Mouse (Mus musculus) forebrain, embryonic 11.5 days (tissue): ENCODE measurements at regions not wholly inside any gene's neighbourhood (a gene's known extent, or its start where the extent isn't known, plus 50 kb on each side); places are given as distances from the start of the nearest gene placed in this dataset.
A peak's percentile ranks its signal among the peaks of the same experiment; 100 is the strongest.
"Not testable (repeated sequence)": the region's sequence is repeated elsewhere in the genome, so short reads cannot be mapped to it uniquely, and the experiment has no call there.

ENCODE experiments used
- ATAC-seq: fragments of 200-750 bp; cut with Nextera tagmentation; replicated peaks from 2 replicates; pipeline ENCODE4 v1.8.0; 2017; ENCODE audit warnings: moderate TSS enrichment; ENCODE audit not compliant: low FRiP score
- DNase-seq: peaks from one replicate; pipeline ENCODE4 v3.0.0-alpha.2; 2017; ENCODE audit warnings: low spot score
- H3K27ac ChIP-seq: fragments of 300-500 bp; sonication (generic); 2 replicates; pipeline ENCODE4 v1.5.1; 2014; ENCODE audit warnings: low read depth, low read length
- H3K27me3 ChIP-seq: fragments of 300-500 bp; sonication (generic); 2 replicates; pipeline ENCODE4 v1.6.1; 2014; ENCODE audit warnings: mild to moderate bottlenecking, low read length, mixed read lengths; ENCODE audit not compliant: control insufficient read depth, insufficient read depth
- H3K36me3 ChIP-seq: fragments of 300-500 bp; sonication (generic); 2 replicates; pipeline ENCODE4 v1.6.1; 2014; ENCODE audit warnings: mild to moderate bottlenecking, low read length, moderate library complexity, mixed read lengths; ENCODE audit not compliant: control insufficient read depth, insufficient read depth
- H3K4me1 ChIP-seq: fragments of 300-500 bp; sonication (generic); replicated peaks from 2 replicates; pipeline ENCODE4 v1.6.1; 2014; ENCODE audit warnings: low read length, mixed read lengths; ENCODE audit not compliant: control insufficient read depth, insufficient read depth
- H3K4me2 ChIP-seq: fragments of 300-500 bp; sonication (generic); 2 replicates; pipeline ENCODE4 v1.6.1; 2014; ENCODE audit warnings: low read depth, mild to moderate bottlenecking, low read length, moderate library complexity, mixed read lengths; ENCODE audit not compliant: severe bottlenecking
- H3K4me3 ChIP-seq: fragments of 300-500 bp; sonication (generic); 2 replicates; pipeline ENCODE4 v1.5.1; 2014; ENCODE audit warnings: low read depth, low read length
- H3K9ac ChIP-seq: fragments of 300-500 bp; sonication (generic); 2 replicates; pipeline ENCODE4 v1.6.1; 2014; ENCODE audit warnings: low read length
- H3K9me3 ChIP-seq: fragments of 300-500 bp; sonication (generic); 2 replicates; pipeline ENCODE4 v1.6.1; 2016; ENCODE audit warnings: low read length, mixed read lengths; ENCODE audit not compliant: control insufficient read depth
- WGBS: fragments of 180-500 bp; shearing (Covaris S2); extraction: QIAGEN DNeasy Blood & Tissue Kit; methylation state at CpG from one replicate; pipeline ENCODE4 v1.1.7; 2014; 5-methylcytosine and 5-hydroxymethylcytosine counted together

- not testable (repeated sequence) for H3K9ac ChIP-seq, H3K27me3 ChIP-seq, H3K27ac ChIP-seq, H3K9me3 ChIP-seq, H3K36me3 ChIP-seq, H3K4me1 ChIP-seq, ATAC-seq, H3K4me3 ChIP-seq, H3K4me2 ChIP-seq, DNase-seq
- 86% methylated on average over 1 of the region's 1 CpGs for WGBS
Measured at GRCm38 (mm10) chr14:53576927-53577326, 677.0 kb downstream of the Dad1 start.

- 94% methylated on average over 1 of the region's 1 CpGs for WGBS
- not testable (repeated sequence) for H3K27me3 ChIP-seq, DNase-seq, H3K4me2 ChIP-seq, H3K4me1 ChIP-seq, H3K9ac ChIP-seq, H3K9me3 ChIP-seq, ATAC-seq, H3K36me3 ChIP-seq, H3K27ac ChIP-seq, H3K4me3 ChIP-seq
Measured at GRCm38 (mm10) chr14:53572701-53573100, 681.2 kb downstream of the Dad1 start.

- no peak overlapping the region for H3K9ac ChIP-seq
- no peak overlapping the region for H3K4me2 ChIP-seq
- H3K27me3 ChIP-seq, result no peaks in the 10 kb centered on the region
- no peak overlapping the region for H3K27ac ChIP-seq
- no peaks in the 10 kb centered on the region for H3K9me3 ChIP-seq
- H3K36me3 ChIP-seq, result no peaks in the 10 kb centered on the region
- H3K4me1 ChIP-seq, result no peaks in the 10 kb centered on the region
- WGBS, result 61% methylated on average over 2 of the region's 2 CpGs
- H3K4me3 ChIP-seq, result no peak overlapping the region
- no peak for ATAC-seq
- DNase-seq, result no peak
Measured at GRCm38 (mm10) chr14:53562606-53563005, 691.3 kb downstream of the Dad1 start.

- H3K4me1 ChIP-seq, result not testable (repeated sequence)
- WGBS, result 87% methylated on average over 5 of the region's 5 CpGs
Measured at GRCm38 (mm10) chr14:53560146-53560545, 693.8 kb downstream of the Dad1 start.

GRCm38 (mm10) chr14:53559386-53559920 lies 694.5 kb downstream of the Dad1 start:
- not testable (repeated sequence) for DNase-seq, H3K4me2 ChIP-seq, H3K27me3 ChIP-seq, H3K9ac ChIP-seq, H3K9me3 ChIP-seq, H3K27ac ChIP-seq, H3K4me3 ChIP-seq, H3K4me1 ChIP-seq, ATAC-seq, H3K36me3 ChIP-seq

More at GRCm38 (mm10) chr14:53560146-53560545, 693.8 kb downstream of the Dad1 start:
- not testable (repeated sequence) for DNase-seq, H3K36me3 ChIP-seq, ATAC-seq, H3K9me3 ChIP-seq, H3K27me3 ChIP-seq, H3K4me3 ChIP-seq, H3K27ac ChIP-seq, H3K4me2 ChIP-seq, H3K9ac ChIP-seq

- Histone ChIP-seq H3K27me3 (no peaks in the 10 kb centered on the region), H3K9ac (no peak overlapping the region), H3K4me1 (no peaks in the 10 kb centered on the region), H3K4me2 (no peak overlapping the region), H3K9me3 (no peaks in the 10 kb centered on the region), H3K36me3 (no peaks in the 10 kb centered on the region), H3K27ac (no peak overlapping the region), H3K4me3 (no peak overlapping the region)
- no peak for ATAC-seq
- no peak for DNase-seq
Measured at GRCm38 (mm10) chr14:53553771-53554170, 700.1 kb downstream of the Dad1 start.

- not testable (repeated sequence) for H3K9ac ChIP-seq, H3K36me3 ChIP-seq, H3K27me3 ChIP-seq, DNase-seq, H3K27ac ChIP-seq, H3K4me3 ChIP-seq, H3K4me1 ChIP-seq, H3K9me3 ChIP-seq, H3K4me2 ChIP-seq, ATAC-seq
Measured at GRCm38 (mm10) chr14:53547365-53547764, 706.5 kb downstream of the Dad1 start.

- no peak overlapping the region for H3K4me2 ChIP-seq
- H3K27me3 ChIP-seq, result no peaks in the 10 kb centered on the region
- H3K36me3 ChIP-seq, result no peaks in the 10 kb centered on the region
- no peak overlapping the region for H3K4me3 ChIP-seq
- H3K4me1 ChIP-seq, result no peaks in the 10 kb centered on the region
- 76% methylated on average over 5 of the region's 5 CpGs for WGBS
- no peaks in the 10 kb centered on the region for H3K9me3 ChIP-seq
- no peak overlapping the region for H3K9ac ChIP-seq
- peak; percentile 33 for DNase-seq
- ATAC-seq, result no peak
- H3K27ac ChIP-seq, result no peak overlapping the region
Measured at GRCm38 (mm10) chr14:53545351-53545750, 708.6 kb downstream of the Dad1 start.

- not testable (repeated sequence) for H3K36me3 ChIP-seq, H3K4me2 ChIP-seq, H3K4me3 ChIP-seq, ATAC-seq, H3K4me1 ChIP-seq, H3K27me3 ChIP-seq, H3K9me3 ChIP-seq, H3K9ac ChIP-seq, H3K27ac ChIP-seq
- 60% methylated on average over 2 of the region's 2 CpGs for WGBS
- DNase-seq, result peak; percentile 47
Measured at GRCm38 (mm10) chr14:53541640-53542039, 712.3 kb downstream of the Dad1 start.
